Comparison of ENCODE assay signal across 8 mouse cellular contexts in the genomic region with DNA sequence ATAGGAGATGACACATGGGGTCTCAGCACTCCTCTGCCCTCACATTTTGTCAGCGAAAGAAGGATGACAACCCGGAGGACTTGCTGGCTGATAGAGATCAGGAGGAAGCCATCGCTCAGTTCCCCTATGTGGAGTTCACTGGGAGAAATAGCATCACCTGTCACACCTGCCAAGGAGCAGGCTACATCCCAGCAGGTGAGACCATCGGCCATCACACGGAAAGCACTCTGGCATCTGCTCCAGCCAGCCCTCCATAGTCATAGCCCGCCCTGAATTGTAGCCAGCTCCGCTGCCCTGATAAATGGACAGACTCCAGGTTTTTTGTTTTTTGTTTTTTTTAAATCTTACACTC. TPM values are rescaled to one million over a fixed set of nuclear protein-coding genes. Genes with fewer than 3 reads are reported as not detected.
A peak's percentile ranks its signal among the peaks of the same experiment; 100 is the strongest.
DNase-seq lines count a peak whose midpoint lies in the region; ATAC-seq lines count a peak whose summit lies in the region.

No protein-coding gene starts in this region.

- H3K4me1 ChIP-seq in heart, embryonic 14.5 days (ENCODE audit: control insufficient read depth in 2 of 2, insufficient read depth in 2 of 2, low read length in 2 of 2) = peaks cover 3 to 6% of the 10 kb centered on the region in 2 experiments; a peak in 3 of 4 replicates
- peaks cover 4% of the 10 kb centered on the region; the same call in 1 of the 2 replicates for H3K4me1 ChIP-seq in heart, embryonic 16.5 days (ENCODE audit: control insufficient read depth, insufficient read depth, low read length)
- H3K4me1 ChIP-seq in midbrain, embryonic 11.5 days (ENCODE audit: control insufficient read depth, insufficient read depth, low read length) = peaks cover 10% of the 10 kb centered on the region

- no peak for DNase-seq in heart, postnatal 36 days
- DNase-seq in midbrain, embryonic 11.5 days (ENCODE audit: low spot score, missing footprints) = peak; percentile 89
- no peak for DNase-seq in frontal cortex, postnatal 36 days (ENCODE audit: low spot score in 2 of 2)
- no peak for DNase-seq in frontal cortex, postnatal 10 days (ENCODE audit: low spot score in 2 of 2)
- DNase-seq in adrenal gland, postnatal 4 days (ENCODE audit: low spot score in 2 of 2) = no peak

- H3K27ac ChIP-seq in heart, embryonic 14.5 days (replicated peaks in 1 of 2; ENCODE audit: control insufficient read depth in 1 of 2, insufficient read depth in 1 of 2, low read depth in 2 of 2, low read length in 2 of 2) = 0 out of 4 replicates have a peak overlapping the region, but pooled peaks of 1 of the 2 experiments have one; percentile 62
- H3K27ac ChIP-seq in heart, embryonic 16.5 days (ENCODE audit: low read length) = peak overlapping the region; percentile 81; the same call in 1 of the 2 replicates
- H3K27ac ChIP-seq in midbrain, embryonic 11.5 days (ENCODE audit: low read depth, low read length) = peak overlapping the region; percentile 85

- H3K4me3 ChIP-seq in heart, embryonic 14.5 days (ENCODE audit: control insufficient read depth in 1 of 2, insufficient read depth in 1 of 2, low read depth in 1 of 2, low read length in 2 of 2) = peak overlapping the region; percentile 57 to 82
- H3K4me3 ChIP-seq in heart, embryonic 16.5 days (ENCODE audit: low read length) = peak overlapping the region; percentile 83
- H3K4me3 ChIP-seq in midbrain, embryonic 11.5 days (ENCODE audit: low read depth, low read length) = peak overlapping the region; percentile 53

- H3K27me3 ChIP-seq in heart, embryonic 14.5 days (ENCODE audit: control insufficient read depth, insufficient read depth, low read length) = no peaks in the 10 kb centered on the region
- no peaks in the 10 kb centered on the region for H3K27me3 ChIP-seq in heart, embryonic 16.5 days (ENCODE audit: control insufficient read depth, insufficient read depth, low read length)
- H3K27me3 ChIP-seq in midbrain, embryonic 11.5 days (ENCODE audit: control insufficient read depth, insufficient read depth, low read length) = no peaks in the 10 kb centered on the region

- no peaks in the 10 kb centered on the region for H3K9me3 ChIP-seq in heart, embryonic 14.5 days (ENCODE audit: control insufficient read depth, low read length)
- no peaks in the 10 kb centered on the region for H3K9me3 ChIP-seq in heart, embryonic 16.5 days (replicated peaks; ENCODE audit: control insufficient read depth, low read length)
- no peaks in the 10 kb centered on the region for H3K9me3 ChIP-seq in midbrain, embryonic 11.5 days (ENCODE audit: control insufficient read depth, low read length)

- no peaks in the 10 kb centered on the region for H3K36me3 ChIP-seq in heart, embryonic 14.5 days (ENCODE audit: control insufficient read depth, insufficient read depth, low read length)
- 0 out of 2 replicates have a peak, but pooled peaks cover 3% of the 10 kb centered on the region for H3K36me3 ChIP-seq in heart, embryonic 16.5 days (ENCODE audit: control insufficient read depth, insufficient read depth)
- no peaks in the 10 kb centered on the region for H3K36me3 ChIP-seq in midbrain, embryonic 11.5 days (ENCODE audit: control insufficient read depth, insufficient read depth, low read length)

- intact Hi-C loops in heart, postnatal 36 days (cut with DNase I) = loop anchor here (5.0 kb wide), 2 partner anchors 183 to 187 kb away; no protein-coding TSS in a partner anchor

- peak overlapping the region; percentile 86 for H3K9ac ChIP-seq in heart, embryonic 14.5 days (ENCODE audit: low read length)
- peak overlapping the region; percentile 89 for H3K9ac ChIP-seq in heart, embryonic 16.5 days (ENCODE audit: low read length)
- H3K9ac ChIP-seq in midbrain, embryonic 11.5 days (ENCODE audit: low read length) = peak overlapping the region; percentile 73

- peak overlapping the region; percentile 79 for H3K4me2 ChIP-seq in heart, embryonic 14.5 days (ENCODE audit: low read length)
- H3K4me2 ChIP-seq in heart, embryonic 16.5 days (ENCODE audit: low read depth, low read length) = peak overlapping the region; percentile 86
- peak overlapping the region; percentile 69 for H3K4me2 ChIP-seq in midbrain, embryonic 11.5 days

- 24% methylated on average over 7 of the region's 7 CpGs for WGBS in heart, embryonic 14.5 days
- WGBS in heart, embryonic 16.5 days = 27% methylated on average over 7 of the region's 7 CpGs
- 8% methylated on average over 7 of the region's 7 CpGs for WGBS in midbrain, embryonic 11.5 days

- ATAC-seq in heart, embryonic 14.5 days (ENCODE audit: insufficient number of reproducible peaks, insufficient read depth, low FRiP score, low read depth) = peak; percentile 11; the same call in 1 of the 2 replicates
- peak; percentile 21; the same call in 1 of the 2 replicates for ATAC-seq in cerebellum, adult (ENCODE audit: insufficient number of reproducible peaks, low FRiP score, low TSS enrichment)
- ATAC-seq in heart, embryonic 16.5 days (replicated peaks; ENCODE audit: extremely low read depth, insufficient read depth, low FRiP score) = no peak
- ATAC-seq in midbrain, embryonic 11.5 days (ENCODE audit: low FRiP score) = peak; percentile 33; the same call in 1 of the 2 replicates

RNA-seq across cellular contexts. Expression of gene Tmem106c, which starts 0.8 kb away (rescaled TPM):
- polyA plus RNA-seq in heart, embryonic 14.5 days (2014; fragmentation: Nextera tagmentation; extraction: Ambion mirVana) = 38.1 and 40.6 TPM in 2 replicates
- total RNA-seq in heart, postnatal 36 days (2021) = 10 to 100 TPM; 10.6 to 12.0 TPM
- polyA plus RNA-seq in heart, embryonic 16.5 days (2015; fragmentation: Nextera tagmentation; extraction: Ambion mirVana) = 37.7 and 38.0 TPM in 2 replicates
- 60.4 and 62.7 TPM in 2 replicates for polyA plus RNA-seq in midbrain, embryonic 11.5 days (2014; fragmentation: Nextera tagmentation; extraction: Ambion mirVana)
- 10 to 100 TPM; 69.8 to 70.7 TPM for total RNA-seq in adrenal gland, postnatal 4 days (2021)

RNA-seq across cellular contexts. Expression of gene Col2a1, which starts 39.7 kb away (rescaled TPM):
- 9.4 and 13.3 TPM in 2 replicates for polyA plus RNA-seq in heart, embryonic 14.5 days (2014; fragmentation: Nextera tagmentation; extraction: Ambion mirVana)
- total RNA-seq in heart, postnatal 36 days (2021) = under 1 TPM; 0.08 to 0.46 TPM
- 7.8 and 11.8 TPM in 2 replicates for polyA plus RNA-seq in heart, embryonic 16.5 days (2015; fragmentation: Nextera tagmentation; extraction: Ambion mirVana)
- polyA plus RNA-seq in midbrain, embryonic 11.5 days (2014; fragmentation: Nextera tagmentation; extraction: Ambion mirVana) = 94.5 and 94.6 TPM in 2 replicates
- 1 to 10 TPM; 3.8 TPM for total RNA-seq in adrenal gland, postnatal 4 days (2021)

RNA-seq across cellular contexts. Expression of gene Vdr, which starts 54.4 kb away (rescaled TPM):
- polyA plus RNA-seq in heart, embryonic 14.5 days (2014; fragmentation: Nextera tagmentation; extraction: Ambion mirVana) = 0.81 and 0.97 TPM in 2 replicates
- total RNA-seq in heart, postnatal 36 days (2021) = 1 to 10 TPM; 1.6 to 1.7 TPM
- 1.1 and 1.5 TPM in 2 replicates for polyA plus RNA-seq in heart, embryonic 16.5 days (2015; fragmentation: Nextera tagmentation; extraction: Ambion mirVana)
- 0.10 and 0.38 TPM in 2 replicates for polyA plus RNA-seq in midbrain, embryonic 11.5 days (2014; fragmentation: Nextera tagmentation; extraction: Ambion mirVana)
- 10 to 100 TPM in 1 of 2 experiments, 1 to 10 TPM in 1; 3.8 to 13.3 TPM for total RNA-seq in adrenal gland, postnatal 4 days (2021)
